Mouse (Mus musculus) cerebellum, postnatal 10 days (tissue): ENCODE measurements around the gene Slc38a10.

Source experiments
- DNase-seq, 2 experiments: peaks; one replicate each; pipeline ENCODE4 v3.0.0; 2021; ENCODE audit warnings: mixed read lengths in 2 of 2

The Slc38a10 gene

GRCm38 (mm10) chr11:120175948-120176347 is 24.8 kb upstream of the Slc38a10 start:
- no peak for DNase-seq

GRCm38 (mm10) chr11:120173213-120173612 is 22.1 kb upstream of the Slc38a10 start:
- no peak for DNase-seq

- DNase-seq: no peak
Observed at GRCm38 (mm10) chr11:120171168-120171567, 20.0 kb upstream of the Slc38a10 start.

- DNase-seq: peak; percentile 96 to 98
Observed at GRCm38 (mm10) chr11:120169208-120169992, 18.3 kb upstream of the Slc38a10 start.

- no peak for DNase-seq
Observed at GRCm38 (mm10) chr11:120168516-120168915, 17.4 kb upstream of the Slc38a10 start.

- no peak for DNase-seq
Observed at GRCm38 (mm10) chr11:120167921-120168356, 16.8 kb upstream of the Slc38a10 start.

GRCm38 (mm10) chr11:120167059-120167458 is 15.9 kb upstream of the Slc38a10 start:
- DNase-seq: no peak

- DNase-seq: no peak
Observed at GRCm38 (mm10) chr11:120164471-120165261, 13.5 kb upstream of the Slc38a10 start.

- DNase-seq: no peak
Observed at GRCm38 (mm10) chr11:120164028-120164427, 12.9 kb upstream of the Slc38a10 start.

- DNase-seq: no peak
Observed at GRCm38 (mm10) chr11:120163207-120163606, 12.1 kb upstream of the Slc38a10 start.

- DNase-seq: no peak
Observed at GRCm38 (mm10) chr11:120161245-120161644, 10.1 kb upstream of the Slc38a10 start.

- DNase-seq: peak; percentile 68 to 69
Observed at GRCm38 (mm10) chr11:120160478-120160877, 9.3 kb upstream of the Slc38a10 start.

- no peak for DNase-seq
Observed at GRCm38 (mm10) chr11:120159653-120160052, 8.5 kb upstream of the Slc38a10 start.

- DNase-seq: no peak
Observed at GRCm38 (mm10) chr11:120158828-120159227, 7.7 kb upstream of the Slc38a10 start.

- peak; percentile 46 to 47 for DNase-seq
Observed at GRCm38 (mm10) chr11:120150440-120151112, 570 bp downstream of the Slc38a10 start.

- peak; percentile 56 to 67 for DNase-seq
Observed at GRCm38 (mm10) chr11:120149510-120150200, 1.5 kb downstream of the Slc38a10 start.

GRCm38 (mm10) chr11:120148201-120148855 is 2.8 kb downstream of the Slc38a10 start:
- no peak for DNase-seq

- DNase-seq: no peak
Observed at GRCm38 (mm10) chr11:120143708-120144497, 7.2 kb downstream of the Slc38a10 start.

GRCm38 (mm10) chr11:120142601-120143051 is 8.5 kb downstream of the Slc38a10 start:
- peak; percentile 46 to 49 for DNase-seq

GRCm38 (mm10) chr11:120140255-120140654 is 10.9 kb downstream of the Slc38a10 start:
- DNase-seq: no peak

- DNase-seq: no peak
Observed at GRCm38 (mm10) chr11:120139309-120139731, 11.8 kb downstream of the Slc38a10 start.
